Mouse (Mus musculus): ENCODE measurements around the gene Pogk.

Pogk gene

DNA sequence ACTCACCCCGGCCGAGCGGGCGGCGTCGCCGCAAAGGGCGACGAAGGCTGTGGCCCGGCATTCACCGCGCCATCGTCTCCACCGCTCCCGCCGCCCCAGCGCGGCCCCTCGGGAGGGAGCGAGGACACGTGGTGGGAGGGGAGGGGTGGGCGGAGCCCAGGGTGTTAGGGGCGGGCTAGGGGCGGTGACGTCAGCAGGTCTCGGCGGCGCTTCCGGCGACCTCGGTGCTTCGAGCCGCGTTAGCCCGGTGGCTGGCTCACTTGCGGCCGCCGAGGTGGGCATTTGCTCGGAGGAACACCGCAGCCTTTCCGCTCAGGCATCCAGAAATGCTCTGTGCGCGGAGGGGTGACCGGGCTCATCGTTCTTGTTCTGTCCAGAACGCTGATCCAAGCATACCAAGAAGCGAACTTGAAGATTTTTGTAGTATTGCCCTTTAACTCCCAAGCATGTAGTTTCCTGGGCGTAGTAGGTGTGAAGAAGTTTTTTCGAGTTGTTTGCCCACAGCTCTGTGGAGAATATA, at the start of gene Pogk:
Gene Pogk (minus strand): TSS at position 163 of the 520 bp plus-strand sequence.
- in situ Hi-C loops (cut with MboI, MseI): loop anchor here in 1 of 2 experiments (10.0 to 25.0 kb wide), 2 partner anchors 805 to 953 kb away; no protein-coding TSS in a partner anchor

DNA sequence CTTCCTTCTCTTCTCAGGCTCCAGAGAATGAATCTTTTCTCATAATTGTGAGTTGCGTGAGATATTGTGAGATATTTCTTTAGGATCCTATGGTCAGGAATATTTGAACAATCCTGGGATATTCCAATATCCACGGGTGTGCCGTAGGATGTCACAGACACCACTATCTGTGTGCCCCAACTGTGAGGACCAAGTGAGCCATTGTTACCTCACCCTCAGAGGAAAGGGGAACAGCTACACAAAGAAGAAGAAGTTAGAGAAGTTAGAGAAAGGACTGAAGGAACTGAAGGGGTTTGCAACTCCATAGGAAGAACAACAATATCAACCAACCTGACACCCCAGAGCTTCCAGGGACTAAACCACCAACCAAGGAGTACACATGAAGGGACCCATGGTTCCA, 32.3 kb upstream of the Pogk start:
- in situ Hi-C loops (cut with MboI, MseI): loop anchor here in 1 of 2 experiments (25.0 kb wide), 1 partner anchor 770 kb away; no protein-coding TSS in a partner anchor

DNA sequence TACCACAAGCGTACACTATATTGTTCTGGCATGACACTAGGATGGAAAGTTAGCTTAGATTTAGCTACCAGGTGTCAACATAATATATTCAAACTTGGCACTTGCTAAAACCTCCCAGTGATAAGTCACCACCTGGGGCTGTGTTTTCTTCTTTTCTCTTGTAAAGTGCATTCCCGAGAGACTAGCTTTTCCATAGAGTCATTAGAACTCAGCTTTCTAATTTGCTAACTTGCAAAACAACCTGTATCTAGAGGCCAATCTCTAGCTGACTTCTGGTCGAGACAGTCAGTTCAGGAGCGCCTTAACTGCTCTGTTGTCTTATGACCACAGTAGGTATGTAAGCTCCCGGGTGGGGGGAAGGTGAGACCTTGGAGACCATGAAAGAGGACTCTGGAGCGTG, 29.8 kb upstream of the Pogk start:
- in situ Hi-C loops (cut with MboI, MseI): loop anchor here in 1 of 2 experiments (25.0 kb wide), 1 partner anchor 773 kb away; no protein-coding TSS in a partner anchor

DNA sequence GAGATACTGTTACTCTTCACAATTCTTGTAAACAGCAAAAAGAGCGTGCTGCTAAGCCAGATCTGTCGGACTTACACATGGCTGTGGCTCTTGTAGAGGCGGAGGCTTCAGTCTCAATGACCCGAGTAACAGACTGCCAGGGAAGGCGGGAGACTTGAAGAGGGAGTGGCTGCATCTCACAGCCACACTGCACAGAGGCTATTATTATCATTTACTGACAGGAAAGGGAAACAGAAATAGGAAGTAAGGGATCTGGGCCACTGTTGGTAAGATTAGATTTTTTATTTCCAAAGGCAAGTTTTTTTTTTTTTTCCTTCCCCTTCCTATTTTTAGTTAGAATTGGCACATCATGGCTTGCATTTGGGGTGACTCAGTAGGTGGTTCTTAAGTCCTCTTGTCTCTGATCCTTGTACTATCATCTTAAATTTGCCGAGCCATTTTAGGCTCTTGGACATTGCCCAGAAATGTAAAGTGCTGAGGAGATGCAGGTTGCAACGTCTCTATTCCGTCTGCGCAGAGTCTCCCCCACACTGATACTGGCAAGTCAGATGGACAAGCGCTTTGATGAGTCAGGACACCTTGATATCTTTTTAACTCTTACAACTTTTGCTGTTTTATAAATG, 20.3 kb upstream of the Pogk start:
- in situ Hi-C loops (cut with MboI, MseI): loop anchor here in 1 of 2 experiments (25.0 kb wide), 1 partner anchor 782 kb away; no protein-coding TSS in a partner anchor

DNA sequence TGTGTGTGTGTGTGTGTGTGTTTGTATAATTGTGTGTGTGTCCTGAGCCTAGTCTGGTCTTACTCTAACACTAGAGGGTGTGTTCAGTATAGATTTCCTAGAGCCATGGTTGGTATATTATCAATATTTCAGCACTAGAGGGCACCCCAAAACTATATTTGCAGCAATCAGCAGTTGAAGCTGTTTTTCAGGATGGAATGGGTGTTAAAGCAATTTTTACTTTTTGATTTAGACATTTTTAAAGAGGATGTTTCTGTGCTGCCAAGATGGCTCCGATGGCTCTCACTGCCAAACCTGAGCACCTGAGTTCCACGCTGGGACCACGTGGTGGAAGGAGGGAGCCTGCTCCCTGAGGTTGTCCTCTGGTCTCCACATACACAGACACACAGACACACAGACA, 19.4 kb upstream of the Pogk start:
- in situ Hi-C loops (cut with MboI, MseI): loop anchor here in 1 of 2 experiments (25.0 kb wide), 1 partner anchor 783 kb away; no protein-coding TSS in a partner anchor

DNA sequence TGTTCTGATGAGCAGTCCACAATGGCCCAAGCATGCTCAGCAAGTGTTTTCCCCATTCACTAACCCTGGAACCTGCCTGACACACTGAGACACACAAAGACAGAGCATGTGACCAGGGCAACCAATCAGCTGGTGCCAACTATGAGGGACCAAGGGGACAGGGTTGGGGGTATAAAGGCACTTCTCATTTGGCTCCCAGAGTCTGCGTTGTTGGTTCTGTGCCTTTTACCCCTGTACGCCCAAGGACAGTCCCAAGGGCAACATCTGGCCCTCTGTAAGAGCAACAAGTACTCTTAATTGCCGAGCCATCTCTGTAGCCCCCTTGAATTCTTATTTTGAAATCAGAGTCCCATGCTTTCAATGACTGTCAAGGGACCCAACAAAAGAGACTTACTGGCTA, 2.6 kb upstream of the Pogk start:
- in situ Hi-C loops (cut with MboI, MseI): loop anchor here in 1 of 2 experiments (10.0 to 25.0 kb wide), 2 partner anchors 803 to 950 kb away; no protein-coding TSS in a partner anchor

DNA sequence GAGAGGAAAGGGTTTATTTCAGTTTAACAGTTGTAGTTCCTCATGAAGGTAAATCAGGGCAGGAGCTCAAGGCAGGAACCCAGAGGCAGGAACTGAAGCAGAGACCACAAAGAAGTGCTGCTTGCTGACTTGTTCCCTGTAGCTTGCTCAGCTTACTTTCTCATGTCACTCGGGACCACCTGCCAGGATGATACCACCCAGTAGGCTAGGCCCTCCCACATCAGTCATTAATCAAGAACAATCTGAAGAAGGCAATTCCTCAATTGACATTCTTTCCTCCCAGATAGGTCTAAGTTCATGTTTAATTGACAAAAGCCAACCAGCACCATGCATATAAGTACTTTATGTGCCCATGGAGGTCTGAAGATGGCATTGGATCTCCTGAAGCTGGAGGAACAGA, 1.9 kb upstream of the Pogk start:
- in situ Hi-C loops (cut with MboI, MseI): loop anchor here in 1 of 2 experiments (10.0 to 25.0 kb wide), 2 partner anchors 803 to 951 kb away; no protein-coding TSS in a partner anchor

DNA sequence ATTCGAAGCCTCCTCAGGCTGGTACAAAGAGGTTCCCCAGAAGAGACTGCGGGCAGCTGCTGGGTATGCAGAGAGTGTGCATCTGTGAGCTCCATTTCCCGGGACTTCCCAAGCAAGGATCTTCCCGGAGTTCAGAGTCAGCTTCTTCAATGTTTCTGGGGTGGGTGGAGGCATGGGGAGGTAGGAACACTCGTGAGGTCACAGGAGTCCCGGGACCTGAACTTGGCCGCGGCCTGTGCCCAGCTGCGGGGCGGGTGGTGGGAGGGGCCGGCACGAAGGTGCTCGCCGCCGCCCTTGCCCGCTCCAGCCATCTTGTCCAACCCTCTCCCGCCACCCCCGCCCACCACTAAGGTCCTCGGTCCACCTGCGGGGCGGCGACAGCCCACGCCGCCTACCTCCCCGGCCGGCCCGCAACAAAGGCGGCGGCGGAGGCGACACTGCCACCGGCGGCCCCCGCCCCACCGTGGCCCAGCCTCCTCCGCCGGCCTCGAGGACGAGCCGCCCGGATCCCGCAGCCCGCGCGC, 424 bp downstream of the Pogk start:
- in situ Hi-C loops (cut with MboI, MseI): loop anchor here in 1 of 2 experiments (25.0 kb wide), 1 partner anchor 953 kb away; no protein-coding TSS in a partner anchor

DNA sequence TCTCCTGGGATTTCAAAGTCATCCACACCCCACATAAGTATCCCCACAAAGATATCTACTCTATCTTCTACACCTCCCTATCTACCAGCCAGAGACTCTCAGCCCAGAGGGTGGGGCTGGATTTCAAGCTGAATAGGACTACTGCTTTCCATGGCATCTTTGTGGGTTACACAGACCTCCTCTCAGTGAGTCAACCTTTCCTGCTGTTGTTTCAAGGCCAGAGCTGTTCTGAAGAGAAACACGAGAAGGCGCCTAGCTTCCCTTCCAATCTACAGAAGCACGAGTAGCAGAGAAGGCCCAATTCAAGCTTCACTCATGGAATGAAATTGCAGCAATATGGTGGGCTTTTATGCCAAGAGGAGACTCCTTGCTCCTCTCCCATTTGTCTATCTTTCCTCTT, 5.8 kb downstream of the Pogk start:
- in situ Hi-C loops (cut with MboI, MseI): loop anchor here in 1 of 2 experiments (25.0 kb wide), 1 partner anchor 958 kb away; no protein-coding TSS in a partner anchor

DNA sequence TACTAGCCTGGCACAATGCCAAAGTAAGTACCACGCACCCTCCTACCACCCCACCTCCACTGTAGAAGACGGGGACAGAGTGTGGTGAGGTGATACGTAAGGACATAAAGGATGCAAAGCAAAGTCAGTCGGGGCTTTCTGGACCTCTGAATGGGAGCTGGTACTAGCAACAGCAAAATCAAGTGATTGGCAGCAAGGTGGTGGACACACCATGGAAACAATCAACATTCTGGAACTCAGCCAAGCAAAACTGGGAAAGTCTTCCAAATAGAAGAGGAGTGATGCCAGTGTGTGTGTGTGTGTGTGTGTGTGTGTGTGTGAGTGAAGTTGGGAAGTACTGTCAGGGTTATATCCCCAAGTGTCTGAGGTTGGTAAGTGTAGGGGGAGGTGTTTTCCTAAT, 7.7 kb downstream of the Pogk start:
- in situ Hi-C loops (cut with MboI, MseI): loop anchor here in 1 of 2 experiments (25.0 kb wide), 1 partner anchor 960 kb away; no protein-coding TSS in a partner anchor

DNA sequence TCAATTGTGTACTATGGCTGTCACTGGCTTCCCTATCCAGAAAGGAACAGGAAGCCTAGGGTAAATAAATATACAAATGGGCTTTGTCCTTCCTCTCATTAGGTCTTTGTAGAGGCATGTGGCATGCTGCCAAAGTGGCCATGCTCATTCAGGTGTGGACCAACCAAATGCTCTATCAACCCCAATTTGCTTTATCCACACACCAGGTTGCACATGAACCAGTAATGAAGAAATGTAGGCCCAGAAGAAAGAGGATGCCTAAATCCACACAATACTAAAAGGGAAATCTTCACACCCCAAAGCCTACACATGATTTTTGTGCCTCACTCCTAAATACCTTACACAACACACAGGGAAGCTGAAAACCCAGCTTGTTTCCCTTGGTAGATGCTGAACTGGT, 8.2 kb downstream of the Pogk start:
- in situ Hi-C loops (cut with MboI, MseI): loop anchor here in 1 of 2 experiments (25.0 kb wide), 1 partner anchor 961 kb away; no protein-coding TSS in a partner anchor

DNA sequence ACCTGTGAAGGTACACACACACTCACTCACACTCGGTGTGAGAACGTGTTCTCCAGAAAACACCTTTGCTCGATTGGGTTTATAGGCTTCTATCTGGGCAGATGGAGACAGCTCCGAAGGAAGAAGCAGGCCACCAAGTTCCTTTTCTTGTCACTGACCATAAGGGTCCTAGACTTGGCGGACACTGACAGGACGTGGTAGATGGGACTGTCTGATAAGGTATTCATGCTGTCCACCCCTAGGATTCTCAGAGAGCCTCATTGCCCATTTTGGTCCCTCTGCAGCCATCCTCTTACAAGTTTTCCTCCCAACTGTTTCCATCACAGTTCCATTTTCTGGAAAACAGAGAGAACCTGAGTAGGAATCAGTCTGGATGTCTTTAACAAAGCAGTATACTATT, 13.3 kb downstream of the Pogk start:
- in situ Hi-C loops (cut with MboI, MseI): loop anchor here in 1 of 2 experiments (25.0 kb wide), 2 partner anchors 609 to 941 kb away; partner anchors contain the start of genes Aldh9a1 and Cd247

DNA sequence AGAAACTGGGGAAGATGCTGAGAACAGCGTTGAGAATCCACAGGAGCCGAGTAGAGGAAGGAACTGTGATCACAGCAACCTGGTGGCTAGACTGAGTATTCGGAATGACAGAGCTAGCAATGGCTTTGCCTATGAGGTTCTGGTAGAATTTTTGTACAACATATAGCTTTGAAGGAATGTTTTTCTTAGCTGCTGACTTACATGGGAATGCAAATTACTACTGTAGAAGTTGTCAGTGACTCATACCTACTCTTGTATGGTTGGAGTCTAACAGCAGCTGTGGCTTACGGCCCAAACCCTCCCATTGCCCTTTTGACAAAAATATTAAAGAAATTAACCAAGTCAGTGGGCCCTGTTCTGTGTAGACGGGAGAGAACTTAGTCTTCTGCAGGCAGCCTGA, 14.0 kb downstream of the Pogk start:
- in situ Hi-C loops (cut with MboI, MseI): loop anchor here in 1 of 2 experiments (25.0 kb wide), 2 partner anchors 608 to 942 kb away; partner anchors contain the start of genes Aldh9a1 and Cd247

DNA sequence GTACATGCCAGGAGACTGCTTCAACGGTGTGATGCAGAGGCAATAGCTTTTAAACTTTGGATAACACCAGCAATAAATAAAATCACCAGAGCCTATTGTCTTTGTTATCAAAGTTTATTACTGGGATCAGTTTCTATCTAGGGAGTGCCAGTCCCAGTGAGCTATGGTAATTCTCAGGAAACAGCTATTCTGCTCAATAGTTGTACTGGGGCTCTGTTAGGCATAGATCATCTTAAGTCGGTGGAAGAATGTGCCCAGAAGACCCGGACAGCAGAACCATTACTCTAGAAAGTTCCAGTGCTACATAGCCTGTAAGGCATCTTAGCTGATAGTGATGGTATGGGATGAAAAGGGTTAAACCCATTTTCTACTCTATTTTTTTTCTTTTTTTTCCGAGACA, 14.9 kb downstream of the Pogk start:
- in situ Hi-C loops (cut with MboI, MseI): loop anchor here in 1 of 2 experiments (25.0 kb wide), 2 partner anchors 607 to 943 kb away; partner anchors contain the start of genes Aldh9a1 and Cd247

DNA sequence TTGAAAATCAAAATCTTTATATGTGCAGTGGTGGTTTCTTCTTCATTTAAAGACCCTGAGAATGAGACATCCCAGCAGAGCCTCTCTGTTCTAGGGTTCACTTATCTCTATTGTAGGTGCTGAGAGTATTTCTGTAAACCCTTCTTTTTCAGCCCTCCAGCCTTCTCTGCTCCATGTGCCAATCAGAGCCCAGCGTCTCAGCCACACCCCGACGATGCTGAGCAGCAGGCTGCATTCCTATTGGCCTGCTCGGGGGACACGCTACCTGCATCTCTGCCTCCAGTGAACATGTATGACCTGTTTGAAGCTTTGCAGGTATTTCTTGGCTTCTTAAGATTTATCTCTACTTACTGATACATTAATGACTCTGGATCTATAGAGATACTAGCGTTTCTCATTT, 18.0 kb downstream of the Pogk start:
- in situ Hi-C loops (cut with MboI, MseI): loop anchor here in 1 of 2 experiments (25.0 kb wide), 2 partner anchors 604 to 946 kb away; partner anchors contain the start of genes Aldh9a1 and Cd247

DNA sequence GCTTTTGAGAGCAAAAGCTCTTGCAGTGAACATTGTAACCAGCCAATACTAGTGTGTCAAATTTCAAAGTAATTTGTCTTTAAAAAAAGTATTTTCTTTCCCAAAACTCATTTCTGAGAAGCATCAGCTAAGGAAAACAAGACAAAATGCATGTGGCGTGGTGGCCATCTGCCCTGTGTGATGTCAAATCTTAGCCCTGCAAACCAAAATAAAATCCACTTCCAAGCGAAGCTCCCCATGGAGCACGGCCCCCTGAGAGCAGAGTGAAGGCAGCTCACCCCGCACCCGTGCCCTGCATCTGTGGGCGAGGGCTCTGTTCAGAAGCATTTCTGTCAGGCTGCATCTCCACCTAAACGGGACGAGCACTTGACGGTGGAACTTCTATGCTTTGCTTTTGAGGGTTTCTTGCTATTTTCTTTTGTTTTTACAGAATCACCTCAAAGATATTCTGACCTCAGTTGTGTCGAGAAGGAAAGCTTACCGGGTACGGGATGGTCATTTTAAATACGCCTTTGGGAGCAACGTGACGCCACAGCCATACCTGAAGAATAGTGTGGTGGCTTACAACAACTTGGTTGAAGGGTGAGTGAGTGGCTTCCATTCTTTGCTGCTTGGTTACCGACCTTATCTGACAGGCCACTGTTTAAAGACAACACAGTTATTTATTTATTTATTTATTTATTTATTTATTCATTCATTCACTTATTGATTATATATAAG, 20.1 kb downstream of the Pogk start:
- in situ Hi-C loops (cut with MboI, MseI): loop anchor here (10.0 to 25.0 kb wide), 3 partner anchors 602 to 1195 kb away; partner anchors contain the start of genes Aldh9a1 (in 1 of the 2), Cd247 (in 1 of the 2) and Sft2d2 (in 1 of the 2)

DNA sequence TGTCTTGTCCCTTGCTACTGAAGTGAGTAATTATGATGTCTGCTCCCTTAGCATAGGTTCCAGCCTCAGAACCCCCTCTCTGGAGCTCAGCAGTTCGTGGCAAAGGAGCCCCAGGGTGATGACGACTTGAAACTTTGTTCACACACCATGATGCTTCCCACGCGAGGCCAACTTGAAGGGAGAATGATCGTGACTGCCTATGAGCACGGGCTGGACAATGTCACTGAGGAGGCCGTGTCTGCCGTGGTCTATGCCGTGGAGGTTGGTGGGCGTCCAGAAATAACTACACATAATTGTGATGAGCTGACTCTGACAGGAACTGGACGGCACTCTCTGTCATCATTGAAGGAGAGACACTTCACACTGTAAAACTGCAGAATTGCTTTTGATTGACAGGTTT, 21.2 kb downstream of the Pogk start:
- in situ Hi-C loops (cut with MboI, MseI): loop anchor here (10.0 to 25.0 kb wide), 3 partner anchors 601 to 1194 kb away; partner anchors contain the start of genes Aldh9a1 (in 1 of the 2), Cd247 (in 1 of the 2) and Sft2d2 (in 1 of the 2)

DNA sequence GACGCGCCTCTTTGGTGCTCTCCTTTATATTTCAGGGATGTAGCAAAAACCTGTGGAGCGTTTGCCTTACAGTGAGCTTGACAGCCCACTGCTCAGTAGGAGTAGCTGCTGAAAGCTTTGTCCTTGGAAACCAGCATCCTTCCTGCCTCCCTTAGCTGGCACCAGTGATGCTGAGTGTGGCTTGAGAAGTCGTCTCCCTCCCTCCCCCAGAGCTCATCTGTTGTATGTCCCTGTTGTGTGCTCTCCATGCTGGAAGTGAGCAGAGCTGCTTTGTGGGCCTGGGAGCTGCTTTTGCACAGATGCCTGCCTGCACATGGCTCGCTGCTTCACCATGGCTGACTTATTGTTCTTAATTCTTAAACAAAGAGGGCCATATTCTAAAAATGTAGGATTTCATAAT, 24.2 kb downstream of the Pogk start:
- in situ Hi-C loops (cut with MboI, MseI): loop anchor here (10.0 to 25.0 kb wide), 3 partner anchors 598 to 1191 kb away; partner anchors contain the start of genes Aldh9a1 (in 1 of the 2), Cd247 (in 1 of the 2) and Sft2d2 (in 1 of the 2)

DNA sequence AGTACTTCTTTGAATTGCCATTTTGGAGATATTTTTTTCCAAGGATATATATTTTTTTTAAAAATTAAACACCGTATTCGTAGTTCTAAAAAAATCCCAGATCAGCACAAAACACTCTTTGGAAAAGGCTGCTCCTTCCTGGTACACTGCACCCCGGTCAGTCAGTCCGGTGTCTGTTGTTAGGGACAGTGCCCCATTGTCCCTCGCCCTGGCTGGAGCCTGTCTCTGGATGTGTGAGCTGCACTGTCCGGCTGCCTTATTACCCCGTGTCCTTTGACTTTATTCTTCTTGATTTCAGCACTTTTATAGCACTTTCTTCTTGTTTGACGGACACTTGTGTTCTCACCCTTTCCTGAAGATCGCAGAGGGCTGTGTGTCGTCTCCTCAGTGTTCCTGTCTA, 25.0 kb downstream of the Pogk start:
- in situ Hi-C loops (cut with MboI, MseI): loop anchor here (10.0 to 25.0 kb wide), 3 partner anchors 597 to 1190 kb away; partner anchors contain the start of genes Aldh9a1 (in 1 of the 2), Cd247 (in 1 of the 2) and Sft2d2 (in 1 of the 2)

DNA sequence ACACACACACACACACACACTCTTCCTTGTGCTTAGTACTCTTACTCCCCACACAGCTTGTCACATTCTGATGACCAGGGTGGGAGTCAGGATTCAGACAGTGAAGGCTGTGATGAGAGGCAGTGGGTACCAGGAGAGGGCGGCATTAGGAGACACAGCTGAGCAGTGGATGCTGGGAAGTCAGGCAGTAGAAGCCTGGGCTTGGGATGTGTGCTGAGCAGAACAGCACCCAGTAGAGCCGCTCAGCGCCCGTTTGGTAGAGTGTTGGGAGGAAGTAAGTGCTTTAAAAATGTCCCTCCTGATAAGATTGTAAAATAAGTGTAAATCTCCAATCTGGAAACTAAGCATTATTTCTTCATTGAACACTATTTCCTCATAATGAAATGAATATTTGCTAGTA, 27.0 kb downstream of the Pogk start:
- in situ Hi-C loops (cut with MboI, MseI): loop anchor here (10.0 to 25.0 kb wide), 3 partner anchors 595 to 1188 kb away; partner anchors contain the start of genes Aldh9a1 (in 1 of the 2), Cd247 (in 1 of the 2) and Sft2d2 (in 1 of the 2)
